Mouse (Mus musculus) midbrain, postnatal 0 days (tissue): ENCODE results near the gene Wdr82. TPM values are rescaled to one million over a fixed set of nuclear protein-coding genes. Genes with fewer than 3 reads are reported as not detected.

Source experiments
- ATAC-seq: fragments of 200-750 bp; cut with Nextera tagmentation; 2 replicates; pipeline ENCODE4 v1.8.0; 2017; ENCODE audit warnings: moderate number of reproducible peaks, mild to moderate bottlenecking, moderate TSS enrichment, moderate library complexity; ENCODE audit not compliant: low FRiP score
- DNase-seq: peaks from one replicate; pipeline ENCODE4 v3.0.0-alpha.2; 2015; ENCODE audit warnings: low spot score
- H3K27ac ChIP-seq: fragments of 300-500 bp; sonication (generic); 2 replicates; pipeline ENCODE4 v1.5.1; 2014; ENCODE audit warnings: low read depth, mild to moderate bottlenecking, low read length, mixed read lengths
- H3K27me3 ChIP-seq: fragments of 300-500 bp; sonication (generic); 2 replicates; pipeline ENCODE4 v1.6.1; 2014; ENCODE audit warnings: low read length, control low read depth, mixed read lengths; ENCODE audit not compliant: insufficient read depth
- H3K36me3 ChIP-seq: fragments of 300-500 bp; sonication (generic); 2 replicates; pipeline ENCODE4 v1.6.1; 2014; ENCODE audit warnings: low read length, control low read depth, mixed read lengths; ENCODE audit not compliant: insufficient read depth
- H3K4me1 ChIP-seq: fragments of 300-500 bp; sonication (generic); 2 replicates; pipeline ENCODE4 v1.6.1; 2014; ENCODE audit warnings: mild to moderate bottlenecking, control low read depth, antibody characterized with exemption, low read length, mixed read lengths; ENCODE audit not compliant: insufficient read depth
- H3K4me2 ChIP-seq: fragments of 300-500 bp; sonication (generic); 2 replicates; pipeline ENCODE4 v1.6.1; 2014; ENCODE audit warnings: low read depth, mild to moderate bottlenecking, low read length, mixed read lengths; ENCODE audit not compliant: poor library complexity, severe bottlenecking
- H3K4me3 ChIP-seq: fragments of 300-500 bp; sonication (generic); 2 replicates; pipeline ENCODE4 v1.5.1; 2014; ENCODE audit warnings: low read depth, mild to moderate bottlenecking, low read length, moderate library complexity
- H3K9ac ChIP-seq: fragments of 300-500 bp; sonication (generic); replicated peaks from 2 replicates; pipeline ENCODE4 v1.6.1; 2014; ENCODE audit warnings: mild to moderate bottlenecking, low read length, moderate library complexity, mixed read lengths; ENCODE audit not compliant: poor library complexity, severe bottlenecking
- H3K9me3 ChIP-seq: fragments of 300-500 bp; sonication (generic); 2 replicates; pipeline ENCODE4 v1.6.1; 2016; ENCODE audit warnings: low read length, control low read depth
- CTCF ChIP-seq: IDR thresholded peaks from 2 replicates; pipeline ENCODE4 v1.5.1; 2016; ENCODE audit warnings: antibody characterized with exemption, mild to moderate bottlenecking
- WGBS: fragments of 180-500 bp; shearing (Covaris S2); extraction: QIAGEN DNeasy Blood & Tissue Kit; methylation state at CpG from one replicate; pipeline ENCODE4 v1.1.7; 2014; 5-methylcytosine and 5-hydroxymethylcytosine counted together
- polyA plus RNA-seq: library from polyadenylated mRNA; unstranded; fragments of >200 nt; fragmentation: Nextera tagmentation; extraction: Ambion mirVana; gene quantifications from 2 replicates; pipeline ENCODE4 v1.2.1, GENCODE M21; 2015
- total RNA-seq: library from RNA; depleted of rRNA; stranded (reverse); fragments of >200 nt; gene quantifications from 2 replicates; pipeline ENCODE4 v1.2.3, GENCODE M21; 2014

The Wdr82 gene
- total and polyA plus RNA-seq, 2 experiments from 2014 or later = 31.7 to 245 TPM

- TF ChIP-seq CTCF = no peak
- Histone ChIP-seq H3K9me3 (no peaks in the 10 kb centered on the region), H3K9ac (no peak overlapping the region), H3K27me3 (no peaks in the 10 kb centered on the region), H3K27ac (no peak overlapping the region), H3K4me2 (no peak overlapping the region), H3K4me3 (no peak overlapping the region), H3K4me1 (no peaks in the 10 kb centered on the region), H3K36me3 (peaks cover 26% of the 10 kb centered on the region)
- ATAC-seq (no peak), DNase-seq (no peak)
- WGBS = 83% methylated on average over 7 of the region's 7 CpGs
These were observed 46.2 kb downstream of the Wdr82 start for GRCm38 (mm10) chr9:106216971-106217370.

GRCm38 (mm10) chr9:106220894-106221523 lies 50.3 kb downstream of the Wdr82 start:
- H3K27ac ChIP-seq = no peak overlapping the region
- H3K4me3 ChIP-seq = no peak overlapping the region
- ATAC-seq = no peak
- H3K4me1 ChIP-seq = 0 out of 2 replicates have a peak, but pooled peaks cover 3% of the 10 kb centered on the region
- no peaks in the 10 kb centered on the region for H3K9me3 ChIP-seq
- TF ChIP-seq CTCF = no peak
- no peak overlapping the region for H3K4me2 ChIP-seq
- no peaks in the 10 kb centered on the region for H3K27me3 ChIP-seq
- no peak overlapping the region for H3K9ac ChIP-seq
- no peak for DNase-seq
- H3K36me3 ChIP-seq = no peaks in the 10 kb centered on the region
- WGBS = 74% methylated on average over 8 of the region's 8 CpGs

- 84% methylated on average over 4 of the region's 4 CpGs for WGBS
These were observed 51.6 kb downstream of the Wdr82 start, which contains the start of gene Tlr9 for GRCm38 (mm10) chr9:106222261-106222851. Tlr9 (plus strand) TSS chr9:106222598.

GRCm38 (mm10) chr9:106222994-106223393 lies 52.3 kb downstream of the Wdr82 start:
- Histone ChIP-seq H3K4me1 (0 out of 2 replicates have a peak, but pooled peaks cover 4% of the 10 kb centered on the region), H3K9ac (no peak overlapping the region), H3K27ac (no peak overlapping the region), H3K4me2 (no peak overlapping the region), H3K9me3 (no peaks in the 10 kb centered on the region), H3K36me3 (no peaks in the 10 kb centered on the region), H3K4me3 (no peak overlapping the region), H3K27me3 (no peaks in the 10 kb centered on the region)
- no peak for DNase-seq
- TF ChIP-seq CTCF = no peak
- ATAC-seq = no peak
- 84% methylated on average over 4 of the region's 4 CpGs for WGBS

More at GRCm38 (mm10) chr9:106222261-106222851, 51.6 kb downstream of the Wdr82 start, which contains the start of gene Tlr9:
- Histone ChIP-seq H3K27me3 (no peaks in the 10 kb centered on the region), H3K9me3 (no peaks in the 10 kb centered on the region), H3K9ac (no peak within 1 kb of the TSS), H3K27ac (no peak within 1 kb of the TSS), H3K4me2 (no peak within 1 kb of the TSS), H3K4me3 (no peak within 1 kb of the TSS), H3K36me3 (no peaks in the 10 kb centered on the region), H3K4me1 (0 out of 2 replicates have a peak, but pooled peaks cover 4% of the 10 kb centered on the region)
- DNase-seq (no peak), ATAC-seq (no peak)
- TF ChIP-seq CTCF = no peak

GRCm38 (mm10) chr9:106225469-106226150 lies 54.9 kb downstream of the Wdr82 start:
- H3K27ac ChIP-seq = peak overlapping the region; percentile 39; the same call in 1 of the 2 replicates
- no peak for ATAC-seq

More at GRCm38 (mm10) chr9:106225469-106226150, 54.9 kb downstream of the Wdr82 start:
- WGBS = 59% methylated on average over 24 of the region's 24 CpGs
- H3K4me1 ChIP-seq = 0 out of 2 replicates have a peak, but pooled peaks cover 4% of the 10 kb centered on the region
- DNase-seq = no peak
- H3K4me2 ChIP-seq = peak overlapping the region; percentile 61
- no peaks in the 10 kb centered on the region for H3K27me3 ChIP-seq
- no peaks in the 10 kb centered on the region for H3K36me3 ChIP-seq
- H3K9ac ChIP-seq = peak overlapping the region; percentile 13
- H3K9me3 ChIP-seq = no peaks in the 10 kb centered on the region
- H3K4me3 ChIP-seq = peak overlapping the region; percentile 28
- no peak for TF ChIP-seq CTCF
